Mouse (Mus musculus) left cerebral cortex, postnatal 10 days (tissue): Measurements from ENCODE around the gene Ano6. TPM values are rescaled to one million over a fixed set of nuclear protein-coding genes. Genes with fewer than 3 reads are reported as not detected.

Experiments used
- DNase-seq, 2 experiments: peaks; one replicate each; pipeline ENCODE4 v3.0.0; 2021 to 2022; ENCODE audit warnings: low spot score in 2 of 2, mixed read lengths in 1 of 2; ENCODE audit errors: extremely low spot score in 1 of 2
- intact Hi-C: fragments of 180-260 bp; cut with DNase I; formaldehyde crosslinking; loops from one replicate; pipeline ENCODE4 v1.15.1; 2025
- total RNA-seq, 2 experiments: library from RNA; stranded (reverse); gene quantifications; 2 replicates each; pipeline ENCODE4 v1.2.3; 2021

Ano6 gene
- total RNA-seq = 10 to 100 TPM; 20.5 to 25.1 TPM

- intact Hi-C loops = loop anchor here (10.0 kb wide), 1 partner anchor 494 kb away; the partner anchor contains the start of gene Arid2
- peak; percentile 89 to 97 for DNase-seq
Observed at GRCm38 (mm10) chr15:95790529-95791071, at the start of gene Ano6. TSS of gene Ano6 (plus strand) at chr15:95790843.

- intact Hi-C loops = no loop called here
- DNase-seq = no peak
Observed at GRCm38 (mm10) chr15:95742955-95743354, 47.7 kb upstream of the Ano6 start.

- intact Hi-C loops = no loop called here
- DNase-seq = no peak
Observed at GRCm38 (mm10) chr15:95743856-95744255, 46.8 kb upstream of the Ano6 start.

GRCm38 (mm10) chr15:95745346-95746106, 45.1 kb upstream of the Ano6 start:
- no peak for DNase-seq
- intact Hi-C loops = no loop called here

GRCm38 (mm10) chr15:95746513-95746912, 44.1 kb upstream of the Ano6 start:
- intact Hi-C loops = no loop called here
- DNase-seq = no peak

- no peak for DNase-seq
- intact Hi-C loops = no loop called here
Observed at GRCm38 (mm10) chr15:95746955-95747931, 43.4 kb upstream of the Ano6 start.

- intact Hi-C loops = no loop called here
Observed at GRCm38 (mm10) chr15:95749216-95749615, 41.4 kb upstream of the Ano6 start.

GRCm38 (mm10) chr15:95750038-95750437, 40.6 kb upstream of the Ano6 start:
- DNase-seq = no peak
- intact Hi-C loops = no loop called here

More at GRCm38 (mm10) chr15:95749216-95749615, 41.4 kb upstream of the Ano6 start:
- no peak for DNase-seq

- no peak for DNase-seq
- intact Hi-C loops = no loop called here
Observed at GRCm38 (mm10) chr15:95751832-95752676, 38.6 kb upstream of the Ano6 start.

GRCm38 (mm10) chr15:95752677-95753019, 38.0 kb upstream of the Ano6 start:
- intact Hi-C loops = no loop called here

GRCm38 (mm10) chr15:95753031-95753430, 37.6 kb upstream of the Ano6 start:
- no peak for DNase-seq
- intact Hi-C loops = no loop called here

More at GRCm38 (mm10) chr15:95752677-95753019, 38.0 kb upstream of the Ano6 start:
- DNase-seq = no peak

- intact Hi-C loops = no loop called here
- DNase-seq = peak; percentile 76 to 93
Observed at GRCm38 (mm10) chr15:95757169-95757568, 33.5 kb upstream of the Ano6 start.

- DNase-seq = no peak
- intact Hi-C loops = no loop called here
Observed at GRCm38 (mm10) chr15:95758069-95758468, 32.6 kb upstream of the Ano6 start.

- intact Hi-C loops = no loop called here
- no peak for DNase-seq
Observed at GRCm38 (mm10) chr15:95758696-95759434, 31.8 kb upstream of the Ano6 start.

GRCm38 (mm10) chr15:95759857-95760256, 30.8 kb upstream of the Ano6 start:
- intact Hi-C loops = loop anchor here (10.0 kb wide), 1 partner anchor 525 kb away; the partner anchor contains the start of gene Arid2
- no peak for DNase-seq

- no peak for DNase-seq
- intact Hi-C loops = loop anchor here (10.0 kb wide), 1 partner anchor 523 kb away; the partner anchor contains the start of gene Arid2
Observed at GRCm38 (mm10) chr15:95761420-95761819, 29.2 kb upstream of the Ano6 start.

GRCm38 (mm10) chr15:95762661-95763303, 27.9 kb upstream of the Ano6 start:
- intact Hi-C loops = loop anchor here (10.0 kb wide), 1 partner anchor 522 kb away; the partner anchor contains the start of gene Arid2
- peak; percentile 27 to 81 for DNase-seq
